18 mouse cellular contexts compared by ENCODE assay signal in genomic region chr6:15770128-15770527, GRCm38 (mm10). TPM values are rescaled to one million over a fixed set of nuclear protein-coding genes. Genes with fewer than 3 reads are reported as not detected.
DNase-seq lines count a peak whose midpoint lies in the region; ATAC-seq and TF ChIP-seq lines count a peak whose summit lies in the region.
"Had no signal": no experiment of that assay in that cellular context is flagged by ENCODE, and none has a peak within 500 bp of the region (broad histone marks: within the 10 kb centered on the region; RNA-seq: fewer than 3 reads in every experiment).

No protein-coding gene starts in this region.

- no peaks in the 10 kb centered on the region for H3K27me3 ChIP-seq in heart, embryonic 11.5 days (ENCODE audit: control insufficient read depth, insufficient read depth, low read length)
- no peaks in the 10 kb centered on the region for H3K27me3 ChIP-seq in C2C12 (ENCODE audit: control insufficient read depth, insufficient read depth, insufficient read length)
- no peaks in the 10 kb centered on the region for H3K27me3 ChIP-seq in heart, postnatal 0 days (ENCODE audit: control insufficient read depth, insufficient read depth, low read length)
- H3K27me3 ChIP-seq in midbrain, embryonic 15.5 days (replicated peaks): no peaks in the 10 kb centered on the region
- H3K27me3 ChIP-seq: embryonic facial prominence, embryonic 12.5 days; heart, embryonic 15.5 days; limb, embryonic 12.5 days had no signal

- no peak for ATAC-seq in heart, embryonic 11.5 days (replicated peaks; ENCODE audit: insufficient number of reproducible peaks, low FRiP score, low TSS enrichment)
- no peak for ATAC-seq in heart, postnatal 0 days (ENCODE audit: insufficient read depth, low read depth)
- ATAC-seq in midbrain, embryonic 15.5 days (replicated peaks): no peak

- H3K36me3 ChIP-seq in heart, embryonic 11.5 days (ENCODE audit: control insufficient read depth, insufficient read depth, low read length): peaks cover 3% of the 10 kb centered on the region; the same call in 1 of the 2 replicates
- H3K36me3 ChIP-seq in C2C12 (ENCODE audit: control insufficient read depth, insufficient read depth): peaks cover 32% of the 10 kb centered on the region
- peaks cover 4% of the 10 kb centered on the region; the same call in 1 of the 2 replicates for H3K36me3 ChIP-seq in heart, postnatal 0 days (replicated peaks; ENCODE audit: control insufficient read depth, insufficient read depth, low read length)
- H3K36me3 ChIP-seq in midbrain, embryonic 15.5 days (replicated peaks): no peaks in the 10 kb centered on the region
- H3K36me3 ChIP-seq: heart, embryonic 15.5 days had no signal

- no peak overlapping the region; the same call in 1 of the 2 replicates for H3K27ac ChIP-seq in heart, embryonic 11.5 days (ENCODE audit: low read depth, low read length)
- no peak overlapping the region for H3K27ac ChIP-seq in heart, postnatal 0 days (ENCODE audit: low read depth)
- H3K27ac ChIP-seq in midbrain, embryonic 15.5 days: no peak overlapping the region
- H3K27ac ChIP-seq: embryonic facial prominence, embryonic 12.5 days; heart, embryonic 15.5 days; limb, embryonic 12.5 days; liver, embryonic 14.5 days; macrophage had no signal

- peaks cover 21% of the 10 kb centered on the region for H3K79me2 ChIP-seq in C2C12 (ENCODE audit: control insufficient read depth, insufficient read depth)

- no peak overlapping the region for H3K4me3 ChIP-seq in heart, embryonic 11.5 days (ENCODE audit: low read depth, low read length)
- no peak overlapping the region for H3K4me3 ChIP-seq in C2C12 (ENCODE audit: insufficient read depth, poor library complexity, severe bottlenecking)
- no peak overlapping the region for H3K4me3 ChIP-seq in heart, postnatal 0 days (ENCODE audit: low read depth, low read length)
- H3K4me3 ChIP-seq in midbrain, embryonic 15.5 days: no peak overlapping the region
- H3K4me3 ChIP-seq: embryonic facial prominence, embryonic 12.5 days; heart, embryonic 15.5 days; limb, embryonic 12.5 days had no signal

- WGBS in heart, embryonic 11.5 days (ENCODE audit: insufficient replicate concordance): 33% methylated on average over 8 of the region's 8 CpGs
- WGBS in heart, postnatal 0 days: 18% methylated on average over 8 of the region's 8 CpGs
- WGBS in midbrain, embryonic 15.5 days: 79% methylated on average over 8 of the region's 8 CpGs

- no peak overlapping the region; the same call in 1 of the 2 replicates for H3K4me2 ChIP-seq in heart, embryonic 11.5 days
- H3K4me2 ChIP-seq in heart, postnatal 0 days (ENCODE audit: low read depth, low read length): 0 out of 2 replicates have a peak overlapping the region, but pooled peaks have one; percentile 4
- no peak overlapping the region for H3K4me2 ChIP-seq in midbrain, embryonic 15.5 days
- H3K4me2 ChIP-seq: embryonic facial prominence, embryonic 12.5 days; heart, embryonic 15.5 days; limb, embryonic 12.5 days; midbrain, embryonic 11.5 days had no signal

- no peak overlapping the region for H3K9ac ChIP-seq in heart, embryonic 11.5 days (ENCODE audit: low read depth, low read length)
- no peak overlapping the region for H3K9ac ChIP-seq in heart, postnatal 0 days (replicated peaks; ENCODE audit: low read depth, low read length)
- no peak overlapping the region for H3K9ac ChIP-seq in midbrain, embryonic 15.5 days
- H3K9ac ChIP-seq: embryonic facial prominence, embryonic 12.5 days; heart, embryonic 15.5 days; limb, embryonic 12.5 days; liver, embryonic 14.5 days had no signal

- no peaks in the 10 kb centered on the region for H3K9me3 ChIP-seq in heart, embryonic 11.5 days (replicated peaks; ENCODE audit: control insufficient read depth, low read length)
- H3K9me3 ChIP-seq in heart, postnatal 0 days (replicated peaks; ENCODE audit: control insufficient read depth, low read length): no peaks in the 10 kb centered on the region
- no peaks in the 10 kb centered on the region for H3K9me3 ChIP-seq in midbrain, embryonic 15.5 days
- H3K9me3 ChIP-seq: embryonic facial prominence, embryonic 12.5 days; heart, embryonic 15.5 days; limb, embryonic 12.5 days had no signal

- peaks cover 7% of the 10 kb centered on the region for H3K79me3 ChIP-seq in C2C12 (ENCODE audit: low read depth)

- no peak for TF ChIP-seq CTCF in C2C12 (IDR thresholded peaks at IDR 0.05; ENCODE audit: control insufficient read depth, insufficient read depth, insufficient read length)
- no peak for TF ChIP-seq CTCF in heart, postnatal 0 days (IDR thresholded peaks at IDR 0.05; ENCODE audit: low read depth)

- DNase-seq in heart, adult 9 months (ENCODE audit: low spot score in 2 of 2): peak; percentile 25 to 48
- DNase-seq in 3134 (ENCODE audit: extremely low read depth, insufficient read length, low spot score): peak; percentile 31
- peak; percentile 41 for DNase-seq in heart, postnatal 0 days (ENCODE audit: low spot score)
- no peak for DNase-seq in thymus, adult 18-20 months
- DNase-seq: adrenal gland, postnatal 10 days; cerebellum, adult 11-12 months; gastrocnemius, postnatal 10 days; kidney, adult 8-10 months had no signal

- H3K4me1 ChIP-seq in heart, embryonic 11.5 days (ENCODE audit: control insufficient read depth, insufficient read depth, low read length): no peaks in the 10 kb centered on the region; the same call in 1 of the 2 replicates
- peaks cover 7% of the 10 kb centered on the region; the same call in 1 of the 2 replicates for H3K4me1 ChIP-seq in heart, postnatal 0 days (ENCODE audit: control insufficient read depth, insufficient read depth)
- no peaks in the 10 kb centered on the region for H3K4me1 ChIP-seq in midbrain, embryonic 15.5 days
- H3K4me1 ChIP-seq: embryonic facial prominence, embryonic 12.5 days; limb, embryonic 12.5 days had no signal

- no peak overlapping the region for H3ac ChIP-seq in C2C12 (ENCODE audit: control insufficient read depth, insufficient read length, low read depth)

- no peak for TF ChIP-seq EP300 in heart, postnatal 0 days (IDR thresholded peaks at IDR 0.05; ENCODE audit: low read depth)

TF ChIP-seq in C2C12, 6 proteins besides CTCF, POLR2A, EP300 and RAD21:
- TF ChIP-seq FOSL1 (IDR thresholded peaks at IDR 0.05; ENCODE audit: insufficient read depth, low read length, poor library complexity, severe bottlenecking): peak; percentile 41
- TF ChIP-seq CEBPB (IDR thresholded peaks at IDR 0.05; ENCODE audit: low read depth): no peak
- peak; percentile 61 for TF ChIP-seq MAX (IDR thresholded peaks at IDR 0.05)

RNA-seq across cellular contexts. Expression of gene Mdfic, which starts 49.7 kb away (rescaled TPM):
- 7.4 and 8.1 TPM in 2 replicates for polyA plus RNA-seq in heart, embryonic 11.5 days (2014; fragmentation: Nextera tagmentation; extraction: Ambion mirVana)
- polyA plus RNA-seq in C2C12 (2012; fragmentation: generic; extraction: Trizol): 17.6 TPM
- 11.1 and 16.9 TPM in 2 replicates for total RNA-seq in heart, postnatal 0 days (2014; rRNA removed; ENCODE audit: low replicate concordance)
- polyA plus RNA-seq in heart, postnatal 0 days (2015; fragmentation: Nextera tagmentation; extraction: Ambion mirVana): 2.4 and 2.6 TPM in 2 replicates
- 1.0 and 1.2 TPM in 2 replicates for polyA plus RNA-seq in midbrain, embryonic 15.5 days (2015; fragmentation: Nextera tagmentation; extraction: Ambion mirVana)
- total RNA-seq: MEL had no signal

Comparison
In these comparisons a context has a peak if more than half of its experiments do, and no peak if none do; other contexts are left out.
1. DNase-seq: peak in heart, adult 9 months (2 of 2), 3134 (single experiment) and heart, postnatal 0 days (single experiment); none in thymus, adult 18-20 months (0 of 2).